Mouse (Mus musculus): ENCODE results near the gene Pdzd4. TPM values are rescaled to one million over a fixed set of nuclear protein-coding genes. Genes with fewer than 3 reads are reported as not detected.

Gene Pdzd4
- total and polyA plus RNA-seq, 2 experiments = 0.09 to 0.16 TPM

GRCm38 (mm10) chrX:73816596-73817314, 8.0 kb downstream of the Pdzd4 start:
- no peak overlapping the region for H3K9ac ChIP-seq (ENCODE audit: low read depth, low read length)
- no peak overlapping the region for H3K4me3 ChIP-seq (ENCODE audit: insufficient read depth, low read depth, low read length)
- DNase-seq (ENCODE audit: extremely low read depth, low read depth, low spot score) = no peak
- no peak overlapping the region for H3K27ac ChIP-seq (replicated peaks; ENCODE audit: insufficient read depth, low read depth, low read length)
- H3K79me2 ChIP-seq (ENCODE audit: control insufficient read depth, insufficient read depth, low read length) = no peaks in the 10 kb centered on the region
- H3K27me3 ChIP-seq (ENCODE audit: control insufficient read depth, insufficient read depth, low read length) = no peaks in the 10 kb centered on the region
- H3K36me3 ChIP-seq (ENCODE audit: control insufficient read depth, insufficient read depth, low read length) = no peaks in the 10 kb centered on the region
- no peaks in the 10 kb centered on the region for H3K4me1 ChIP-seq (ENCODE audit: control insufficient read depth, insufficient read depth, low read length)
- 57% methylated on average over 3 of the region's 3 CpGs for whole genome bisulfite sequencing
- TF ChIP-seq POLR2A (IDR thresholded peaks at IDR 0.05; ENCODE audit: extremely low read depth, insufficient read depth, low read length) (no peak), CTCF (IDR thresholded peaks at IDR 0.05; ENCODE audit: low read depth, low read length) (no peak)

GRCm38 (mm10) chrX:73815072-73815471, 9.7 kb downstream of the Pdzd4 start:
- H3K36me3 ChIP-seq (ENCODE audit: control insufficient read depth, insufficient read depth, low read length) = no peaks in the 10 kb centered on the region
- no peaks in the 10 kb centered on the region for H3K79me2 ChIP-seq (ENCODE audit: control insufficient read depth, insufficient read depth, low read length)
- TF ChIP-seq POLR2A (IDR thresholded peaks at IDR 0.05; ENCODE audit: extremely low read depth, insufficient read depth, low read length) = no peak
- TF ChIP-seq CTCF (IDR thresholded peaks at IDR 0.05; ENCODE audit: low read depth, low read length) = no peak
- H3K4me1 ChIP-seq (ENCODE audit: control insufficient read depth, insufficient read depth, low read length) = no peaks in the 10 kb centered on the region
- no peak overlapping the region for H3K4me3 ChIP-seq (ENCODE audit: insufficient read depth, low read depth, low read length)
- H3K9ac ChIP-seq (ENCODE audit: low read depth, low read length) = no peak overlapping the region
- no peaks in the 10 kb centered on the region for H3K27me3 ChIP-seq (ENCODE audit: control insufficient read depth, insufficient read depth, low read length)
- 25% methylated on average over 14 of the region's 14 CpGs for WGBS
- DNase-seq (ENCODE audit: extremely low read depth, low read depth, low spot score) = no peak
- no peak overlapping the region for H3K27ac ChIP-seq (replicated peaks; ENCODE audit: insufficient read depth, low read depth, low read length)

GRCm38 (mm10) chrX:73805814-73806213, 19.0 kb downstream of the Pdzd4 start:
- WGBS = 75% methylated on average over 1 of the region's 1 CpGs
- H3K4me1 ChIP-seq (ENCODE audit: control insufficient read depth, insufficient read depth, low read length) = no peaks in the 10 kb centered on the region
- no peaks in the 10 kb centered on the region for H3K27me3 ChIP-seq (ENCODE audit: control insufficient read depth, insufficient read depth, low read length)
- no peak overlapping the region for H3K9ac ChIP-seq (ENCODE audit: low read depth, low read length)
- DNase-seq (ENCODE audit: extremely low read depth, low read depth, low spot score) = no peak
- H3K79me2 ChIP-seq (ENCODE audit: control insufficient read depth, insufficient read depth, low read length) = no peaks in the 10 kb centered on the region
- no peak overlapping the region for H3K4me3 ChIP-seq (ENCODE audit: insufficient read depth, low read depth, low read length)
- TF ChIP-seq POLR2A (IDR thresholded peaks at IDR 0.05; ENCODE audit: extremely low read depth, insufficient read depth, low read length) (no peak), CTCF (IDR thresholded peaks at IDR 0.05; ENCODE audit: low read depth, low read length) (no peak)
- no peaks in the 10 kb centered on the region for H3K36me3 ChIP-seq (ENCODE audit: control insufficient read depth, insufficient read depth, low read length)
- no peak overlapping the region for H3K27ac ChIP-seq (replicated peaks; ENCODE audit: insufficient read depth, low read depth, low read length)

- TF ChIP-seq POLR2A (IDR thresholded peaks at IDR 0.05; ENCODE audit: extremely low read depth, insufficient read depth, low read length) (no peak), CTCF (IDR thresholded peaks at IDR 0.05; ENCODE audit: low read depth, low read length) (peak; percentile 80)
- peak; percentile 11 for DNase-seq (ENCODE audit: extremely low read depth, low read depth, low spot score)
- H3K27me3 ChIP-seq (ENCODE audit: control insufficient read depth, insufficient read depth, low read length) = no peaks in the 10 kb centered on the region
- 23% methylated on average over 8 of the region's 9 CpGs for WGBS
- H3K36me3 ChIP-seq (ENCODE audit: control insufficient read depth, insufficient read depth, low read length) = no peaks in the 10 kb centered on the region
- no peaks in the 10 kb centered on the region for H3K79me2 ChIP-seq (ENCODE audit: control insufficient read depth, insufficient read depth, low read length)
- H3K27ac ChIP-seq (replicated peaks; ENCODE audit: insufficient read depth, low read depth, low read length) = no peak overlapping the region
- no peak overlapping the region for H3K4me3 ChIP-seq (ENCODE audit: insufficient read depth, low read depth, low read length)
- no peaks in the 10 kb centered on the region for H3K4me1 ChIP-seq (ENCODE audit: control insufficient read depth, insufficient read depth, low read length)
- no peak overlapping the region for H3K9ac ChIP-seq (ENCODE audit: low read depth, low read length)
Measured at GRCm38 (mm10) chrX:73798502-73798901, 26.3 kb downstream of the Pdzd4 start.

GRCm38 (mm10) chrX:73797511-73797910, 27.3 kb downstream of the Pdzd4 start:
- H3K4me3 ChIP-seq (ENCODE audit: insufficient read depth, low read depth, low read length) = no peak overlapping the region
- H3K4me1 ChIP-seq (ENCODE audit: control insufficient read depth, insufficient read depth, low read length) = no peaks in the 10 kb centered on the region
- no peak for DNase-seq (ENCODE audit: extremely low read depth, low read depth, low spot score)
- no peaks in the 10 kb centered on the region for H3K27me3 ChIP-seq (ENCODE audit: control insufficient read depth, insufficient read depth, low read length)
- H3K36me3 ChIP-seq (ENCODE audit: control insufficient read depth, insufficient read depth, low read length) = no peaks in the 10 kb centered on the region
- no peak overlapping the region for H3K9ac ChIP-seq (ENCODE audit: low read depth, low read length)
- no peaks in the 10 kb centered on the region for H3K79me2 ChIP-seq (ENCODE audit: control insufficient read depth, insufficient read depth, low read length)
- H3K27ac ChIP-seq (replicated peaks; ENCODE audit: insufficient read depth, low read depth, low read length) = no peak overlapping the region
- WGBS = 81% methylated on average over 2 of the region's 2 CpGs
- TF ChIP-seq POLR2A (IDR thresholded peaks at IDR 0.05; ENCODE audit: extremely low read depth, insufficient read depth, low read length) (no peak), CTCF (IDR thresholded peaks at IDR 0.05; ENCODE audit: low read depth, low read length) (no peak)

GRCm38 (mm10) chrX:73793505-73793904, 31.3 kb downstream of the Pdzd4 start:
- Histone ChIP-seq H3K27ac (replicated peaks; ENCODE audit: insufficient read depth, low read depth, low read length) (no peak overlapping the region), H3K79me2 (ENCODE audit: control insufficient read depth, insufficient read depth, low read length) (no peaks in the 10 kb centered on the region), H3K27me3 (ENCODE audit: control insufficient read depth, insufficient read depth, low read length) (no peaks in the 10 kb centered on the region), H3K4me3 (ENCODE audit: insufficient read depth, low read depth, low read length) (no peak overlapping the region), H3K9ac (ENCODE audit: low read depth, low read length) (no peak overlapping the region), H3K4me1 (ENCODE audit: control insufficient read depth, insufficient read depth, low read length) (peaks cover 2% of the 10 kb centered on the region; the same call in 1 of the 2 replicates), H3K36me3 (ENCODE audit: control insufficient read depth, insufficient read depth, low read length) (peaks cover 13% of the 10 kb centered on the region; the same call in 1 of the 2 replicates)
- WGBS = 13% methylated on average over 1 of the region's 1 CpGs
- no peak for DNase-seq (ENCODE audit: extremely low read depth, low read depth, low spot score)
- no peak for TF ChIP-seq CTCF (IDR thresholded peaks at IDR 0.05; ENCODE audit: low read depth, low read length)

Data from liver, adult 2 months (tissue).